Mouse (Mus musculus): ENCODE measurements around the gene Pcbp3. TPM values are rescaled to one million over a fixed set of nuclear protein-coding genes. Genes with fewer than 3 reads are reported as not detected.

The Pcbp3 gene
- polyA plus RNA-seq, 1 experiment from 2014 or later = 18.9 TPM

DNA sequence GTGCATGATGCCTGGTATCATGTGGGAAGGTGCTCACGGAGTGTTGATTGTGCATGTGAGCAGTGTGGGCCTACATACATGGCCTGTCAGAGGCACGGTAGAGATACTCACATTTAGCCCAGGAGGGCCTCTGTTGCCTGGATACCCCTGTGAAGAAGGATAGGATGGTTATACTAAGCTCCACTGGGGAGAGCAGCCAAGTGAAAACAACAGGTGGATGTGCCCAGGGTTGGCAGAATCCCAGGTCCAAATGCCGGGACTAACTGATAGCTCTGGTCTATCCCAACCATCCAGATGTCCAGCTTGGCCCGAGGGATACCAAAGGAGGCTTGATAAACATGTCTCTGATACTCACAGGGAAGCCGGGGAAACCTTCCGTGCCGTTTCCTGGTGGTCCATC is 247.4 kb downstream of the Pcbp3 start:
- ATAC-seq (ENCODE audit: low read depth) = peak; percentile 70
- WGBS = 88% methylated on average over 7 of the region's 7 CpGs
- H3K27me3 ChIP-seq (replicated peaks; ENCODE audit: control insufficient read depth, insufficient read depth, low read length) = no peaks in the 10 kb centered on the region
- H3K4me3 ChIP-seq (ENCODE audit: low read depth, low read length) = no peak overlapping the region
- no peaks in the 10 kb centered on the region for H3K9me3 ChIP-seq (ENCODE audit: control insufficient read depth, low read length)
- DNase-seq (ENCODE audit: low spot score) = peak; percentile 56
- H3K36me3 ChIP-seq (ENCODE audit: control insufficient read depth, insufficient read depth, low read length) = peaks cover 98% of the 10 kb centered on the region
- no peak overlapping the region for H3K9ac ChIP-seq (ENCODE audit: low read depth, low read length)
- no peak overlapping the region for H3K4me2 ChIP-seq (ENCODE audit: low read depth, low read length)
- no peak overlapping the region for H3K27ac ChIP-seq (replicated peaks; ENCODE audit: low read depth, low read length)
- no peaks in the 10 kb centered on the region for H3K4me1 ChIP-seq (ENCODE audit: control insufficient read depth, insufficient read depth, low read length)

DNA sequence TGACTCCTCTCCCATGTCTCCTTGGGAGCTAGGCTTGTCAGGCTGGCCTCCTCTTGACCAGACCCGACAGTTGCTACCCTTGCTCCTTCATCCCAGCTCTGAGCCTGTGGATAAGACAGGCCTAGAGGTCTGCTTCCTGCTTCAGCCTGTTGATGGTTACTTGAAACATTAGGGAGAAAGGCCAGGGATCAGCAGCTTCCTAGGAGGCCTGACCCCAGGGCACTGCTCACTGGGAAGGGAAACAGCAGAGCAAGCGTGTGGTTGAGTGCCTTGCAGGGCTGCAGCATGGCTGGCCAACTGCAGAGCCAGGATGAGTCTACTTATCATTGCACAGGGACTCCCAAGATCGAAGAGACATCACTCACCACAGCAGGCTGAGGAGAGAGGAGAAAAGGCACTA is 249.2 kb downstream of the Pcbp3 start:
- ATAC-seq (ENCODE audit: low read depth) (no peak), DNase-seq (ENCODE audit: low spot score) (no peak)
- Histone ChIP-seq H3K36me3 (ENCODE audit: control insufficient read depth, insufficient read depth, low read length) (peaks cover 90% of the 10 kb centered on the region), H3K9ac (ENCODE audit: low read depth, low read length) (no peak overlapping the region), H3K4me2 (ENCODE audit: low read depth, low read length) (no peak overlapping the region), H3K4me3 (ENCODE audit: low read depth, low read length) (no peak overlapping the region), H3K27me3 (replicated peaks; ENCODE audit: control insufficient read depth, insufficient read depth, low read length) (no peaks in the 10 kb centered on the region), H3K9me3 (ENCODE audit: control insufficient read depth, low read length) (no peaks in the 10 kb centered on the region), H3K27ac (replicated peaks; ENCODE audit: low read depth, low read length) (no peak overlapping the region), H3K4me1 (ENCODE audit: control insufficient read depth, insufficient read depth, low read length) (no peaks in the 10 kb centered on the region)
- WGBS = 83% methylated on average over 3 of the region's 3 CpGs

Other genes with a start within 250 kb of the Pcbp3 start
- 405 and 419 TPM in 2 replicates for gene Col6a1, start 235.7 kb downstream of the Pcbp3 start, polyA plus RNA-seq (2014; fragmentation: Nextera tagmentation; extraction: Ambion mirVana)
- gene Slc19a1, start 70.4 kb upstream of the Pcbp3 start, polyA plus RNA-seq (2014; fragmentation: Nextera tagmentation; extraction: Ambion mirVana) = 27.8 and 31.8 TPM in 2 replicates
- 77.8 and 94.5 TPM in 2 replicates for gene Col18a1, start 204.7 kb upstream of the Pcbp3 start, polyA plus RNA-seq (2014; fragmentation: Nextera tagmentation; extraction: Ambion mirVana)